Mouse (Mus musculus) lung, postnatal 0 days (tissue): Measurements from ENCODE around the gene Ly9.

Source experiments
- CTCF ChIP-seq: IDR thresholded peaks from 2 replicates; pipeline ENCODE4 v1.5.1; 2016; ENCODE audit warnings: antibody characterized with exemption, mild to moderate bottlenecking
- EP300 ChIP-seq: IDR thresholded peaks from 2 replicates; pipeline ENCODE4 v1.6.1; 2016; ENCODE audit warnings: antibody characterized with exemption, mild to moderate bottlenecking, control low read depth

- peak; percentile 50 for TF ChIP-seq CTCF
- no peak for TF ChIP-seq EP300
Measured at GRCm38 (mm10) chr1:171610781-171611180, 3.6 kb upstream of the Ly9 start.
